Mouse (Mus musculus) c-Kit-positive CD71-positive TER-119-positive erythroid progenitor cells, embryonic 14.5 days (primary cell): Measurements from ENCODE around the gene Olfr826.
"Not testable (repeated sequence)": the region's sequence is repeated elsewhere in the genome, so short reads cannot be mapped to it uniquely, and the experiment has no call there.

Source experiments
- DNase-seq: peaks from one replicate; pipeline ENCODE4 v3.0.0-alpha.2; 2013; ENCODE audit warnings: low spot score

The Olfr826 gene

DNA sequence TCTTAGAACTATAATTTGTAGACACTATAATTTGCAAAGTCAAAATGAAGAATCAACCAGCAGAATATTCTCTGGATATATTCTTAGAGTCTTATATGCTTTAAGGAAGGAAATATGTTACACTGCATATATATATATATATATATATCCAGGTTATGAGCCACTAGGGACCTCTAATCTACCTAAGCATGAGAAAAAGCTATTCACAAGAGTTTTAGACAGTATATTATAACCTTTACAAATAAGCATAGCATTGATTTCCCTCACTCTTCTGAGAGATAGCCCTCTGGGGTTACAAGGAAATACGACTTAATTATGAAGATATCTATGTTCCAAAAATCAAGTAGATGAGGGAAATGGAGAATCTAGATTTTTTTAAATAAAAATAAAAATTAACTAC lies at the start of gene Olfr826:
Olfr826 (minus strand) TSS at position 101 of the 400 bp plus-strand sequence.
- DNase-seq = no peak

DNA sequence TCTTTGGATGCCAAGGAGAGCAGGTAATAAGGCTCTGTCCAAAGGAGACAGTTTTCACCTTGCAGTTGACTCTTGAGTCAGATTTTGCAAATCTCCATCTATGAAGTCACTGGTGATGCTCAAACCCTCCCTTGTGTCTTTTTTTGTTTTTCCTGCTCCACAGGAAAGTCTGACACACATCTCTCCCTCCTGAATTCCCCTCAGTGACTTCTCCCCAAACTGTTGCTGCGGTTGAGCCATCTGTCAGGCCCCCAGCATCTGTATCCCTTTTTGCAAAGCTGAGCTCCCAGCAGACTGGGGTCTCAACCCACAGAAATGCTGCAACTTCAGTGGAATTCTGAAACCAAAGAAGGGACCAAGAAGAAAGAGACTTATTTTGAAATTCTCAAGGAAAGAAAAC lies 48.1 kb upstream of the Olfr826 start:
- DNase-seq = no peak

DNA sequence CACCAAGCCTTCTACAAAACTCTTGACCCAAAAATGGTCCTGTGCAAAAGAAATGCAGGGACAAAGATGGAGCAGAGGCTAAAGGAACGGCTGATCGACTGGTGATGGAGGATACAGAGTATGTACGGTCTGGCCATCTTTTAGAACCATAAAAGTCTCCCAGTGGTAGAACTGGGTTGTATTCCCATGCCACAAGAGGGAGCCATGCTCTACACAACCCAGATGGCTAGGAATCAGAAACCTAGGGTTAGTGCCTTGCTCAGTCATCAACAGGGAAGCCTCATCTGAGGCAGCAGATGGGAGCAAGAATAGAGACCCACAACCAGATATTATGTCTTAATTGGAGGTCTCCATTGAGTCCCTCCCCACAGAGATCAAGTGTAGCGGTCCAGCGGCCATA lies 45.6 kb upstream of the Olfr826 start:
- no peak for DNase-seq

DNA sequence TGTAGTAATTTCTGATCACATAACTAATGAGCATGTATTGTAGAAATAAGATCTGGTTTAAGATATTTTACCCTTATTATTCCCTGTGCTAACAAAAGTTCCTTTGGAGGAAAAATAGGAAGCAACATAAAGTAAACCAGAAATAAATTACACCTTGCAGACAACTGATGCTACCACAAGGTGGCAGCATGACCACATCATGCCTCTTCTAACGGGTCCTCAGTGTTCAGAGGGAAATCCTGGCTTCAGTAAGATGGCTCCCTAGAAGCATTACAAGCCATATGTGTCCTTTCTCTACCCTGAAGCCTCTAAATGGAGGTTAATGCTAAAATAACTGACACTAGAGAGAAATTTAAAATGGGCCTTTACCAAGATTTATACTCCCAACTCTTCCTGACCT lies 44.3 kb upstream of the Olfr826 start:
- DNase-seq = peak; percentile 29

DNA sequence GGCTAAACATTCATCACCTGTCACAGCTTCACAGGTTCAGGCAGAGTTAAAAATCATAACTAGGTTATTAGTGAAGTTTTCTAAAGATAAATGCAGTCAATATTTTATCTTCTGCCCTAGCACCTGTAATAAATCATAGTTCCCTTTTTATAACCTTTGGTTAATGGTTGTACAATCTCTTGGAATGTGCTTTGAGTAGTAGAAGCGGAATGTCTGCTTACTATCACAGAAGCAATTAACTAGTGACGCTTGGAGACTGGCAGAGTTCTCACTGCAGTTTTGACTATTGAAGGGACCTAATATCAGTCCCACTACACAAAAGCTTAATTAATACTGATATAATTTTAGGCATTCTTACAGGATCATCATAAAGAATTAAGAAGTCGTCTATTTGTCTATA lies 41.0 kb upstream of the Olfr826 start:
- no peak for DNase-seq

DNA sequence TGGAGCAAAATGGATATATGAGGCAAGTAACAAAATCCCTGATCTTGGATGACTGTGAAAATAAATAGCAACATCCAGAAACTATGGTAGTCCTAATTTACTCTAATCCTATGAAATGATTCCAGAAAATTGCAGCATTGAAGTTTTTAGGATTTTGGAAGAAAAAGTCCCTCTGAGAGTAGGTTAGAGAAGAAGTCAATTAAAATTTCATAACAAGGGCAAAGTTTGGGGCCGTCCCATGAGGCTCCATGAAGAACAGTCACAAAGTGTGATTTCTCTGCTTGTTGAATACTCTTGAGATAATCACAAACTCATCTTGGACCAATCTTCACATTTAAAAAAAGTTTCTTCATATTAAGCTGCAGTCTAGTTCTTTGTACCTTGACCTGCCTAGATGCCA lies 30.3 kb upstream of the Olfr826 start, which contains the start of gene Olfr827:
Olfr827 (minus strand) TSS at position 101 of the 400 bp plus-strand sequence.
- DNase-seq = no peak

DNA sequence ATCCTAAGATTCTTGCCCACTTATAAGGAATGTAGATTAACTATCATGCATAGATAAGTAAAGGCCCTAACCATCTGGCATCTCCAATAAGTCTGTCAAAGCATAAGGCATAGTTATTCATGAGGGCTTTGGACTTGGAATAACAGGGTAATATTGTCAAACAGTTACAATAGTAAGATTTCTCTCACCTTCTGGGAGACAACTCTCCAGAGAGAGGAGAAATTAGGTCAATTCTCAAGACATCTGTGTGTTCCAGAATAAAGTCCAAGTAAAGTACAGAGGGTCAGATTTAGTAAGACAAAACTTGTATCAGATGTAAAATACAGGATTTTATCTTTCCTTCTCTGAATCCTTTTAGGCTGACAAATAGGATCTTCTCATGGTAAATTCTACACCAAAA lies 17.3 kb downstream of the Olfr826 start, which contains the start of gene Olfr825:
Olfr825 (minus strand) TSS at position 101 of the 400 bp plus-strand sequence.
- no peak for DNase-seq

DNA sequence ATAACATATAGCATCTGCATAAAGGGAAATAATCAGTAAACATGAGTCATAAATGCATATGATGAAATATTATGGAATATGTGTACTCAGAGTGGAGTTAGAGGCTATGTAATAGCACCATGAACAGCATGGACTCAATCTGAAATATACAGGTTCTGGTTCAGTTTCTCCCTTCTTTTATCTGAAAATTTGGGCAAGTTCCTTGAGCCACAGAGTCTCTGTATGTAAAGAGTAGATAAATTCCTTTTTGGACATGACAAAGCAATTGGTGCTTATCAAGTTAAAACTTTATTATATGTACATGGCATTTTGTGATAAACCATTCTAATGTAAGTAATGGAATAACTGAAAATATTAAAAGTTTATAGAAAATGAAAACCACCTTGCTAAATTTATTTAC lies 18.8 kb downstream of the Olfr826 start:
- DNase-seq = peak; percentile 7

DNA sequence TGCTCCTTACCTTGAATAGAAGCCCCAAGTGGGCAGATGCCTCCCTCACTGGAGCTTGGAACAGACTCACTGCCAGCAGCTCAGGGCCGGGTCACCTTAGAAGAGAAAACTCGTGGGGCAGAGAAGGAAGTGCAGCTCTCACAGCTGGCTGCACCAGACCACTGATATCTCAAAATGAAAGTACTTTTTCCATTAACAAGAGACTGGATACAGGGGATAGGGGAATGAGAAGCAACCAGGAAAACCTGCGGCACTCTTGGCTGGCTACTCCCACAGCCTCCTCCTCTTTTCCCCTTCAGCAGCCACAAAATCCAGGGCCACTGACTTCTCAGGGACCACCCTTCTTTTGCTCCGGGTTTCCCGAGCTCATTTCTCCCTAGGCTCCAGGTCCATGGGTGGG lies 39.9 kb downstream of the Olfr826 start:
- DNase-seq = no peak

DNA sequence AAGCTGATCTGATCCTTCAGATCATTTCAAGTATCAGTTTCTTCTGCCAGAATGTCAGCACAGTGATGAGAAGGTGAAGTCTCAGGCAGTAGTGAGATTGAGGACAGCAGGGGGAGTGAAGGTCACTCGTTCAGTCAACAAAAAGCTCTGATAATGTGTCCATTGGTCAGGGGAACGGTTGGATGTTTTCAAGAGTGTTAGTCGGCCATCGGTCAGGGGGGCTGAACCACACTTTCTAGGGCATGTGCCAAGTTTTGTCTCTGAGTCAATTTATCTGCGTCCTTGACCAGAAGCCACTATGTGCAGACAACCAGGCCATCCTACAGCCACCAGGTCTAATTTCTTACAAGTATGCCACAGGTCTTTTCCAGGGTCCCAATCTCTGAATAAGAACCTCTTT lies 41.5 kb downstream of the Olfr826 start:
- DNase-seq = not testable (repeated sequence)

DNA sequence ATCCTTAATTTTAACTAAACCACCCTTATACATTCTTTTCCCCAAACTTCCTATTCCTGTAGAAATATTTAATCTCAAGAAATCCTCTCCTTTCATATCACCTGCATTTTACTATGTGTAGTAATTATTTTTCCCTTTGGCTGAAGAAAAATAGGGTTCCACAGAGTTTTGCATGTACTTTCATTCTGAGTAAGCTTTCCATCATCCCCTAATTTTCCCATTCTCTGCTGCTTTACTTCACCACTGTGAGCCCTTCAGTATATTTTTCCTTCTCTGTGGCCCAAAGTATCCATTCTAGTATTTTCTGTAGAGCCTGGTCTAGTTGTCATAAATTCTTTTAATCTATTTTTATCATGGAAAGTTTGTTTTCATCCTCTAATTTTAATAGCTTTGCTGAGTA lies 49.2 kb downstream of the Olfr826 start:
- no peak for DNase-seq

DNA sequence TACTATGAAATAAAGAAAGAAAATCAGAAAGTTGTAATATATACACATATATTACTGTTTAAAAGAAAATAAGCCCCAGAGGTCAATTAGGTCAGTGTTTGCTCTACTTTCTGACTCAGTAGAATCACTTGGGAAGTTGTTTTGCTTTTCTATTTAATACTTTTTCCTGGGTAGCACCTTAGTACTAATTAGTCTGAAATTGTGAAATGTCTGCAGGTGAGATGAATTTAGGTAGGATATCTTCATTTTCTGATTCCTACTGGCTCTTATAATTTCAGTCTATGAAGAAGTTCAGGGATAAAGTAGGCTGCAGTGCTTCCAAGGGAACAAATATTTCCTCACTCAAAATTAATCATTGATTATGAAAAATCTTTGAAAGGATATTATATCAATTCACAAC lies 54.1 kb downstream of the Olfr826 start, which contains the start of gene Olfr824:
Olfr824 (minus strand) TSS at position 101 of the 400 bp plus-strand sequence.
- DNase-seq = not testable (repeated sequence)
